Mouse (Mus musculus): ENCODE measurements around the gene Cldn15. TPM values are rescaled to one million over a fixed set of nuclear protein-coding genes. Genes with fewer than 3 reads are reported as not detected.

Gene Cldn15
- total and polyA plus RNA-seq, 2 experiments from 2014 or later, result 0.07 to 0.38 TPM

DNA sequence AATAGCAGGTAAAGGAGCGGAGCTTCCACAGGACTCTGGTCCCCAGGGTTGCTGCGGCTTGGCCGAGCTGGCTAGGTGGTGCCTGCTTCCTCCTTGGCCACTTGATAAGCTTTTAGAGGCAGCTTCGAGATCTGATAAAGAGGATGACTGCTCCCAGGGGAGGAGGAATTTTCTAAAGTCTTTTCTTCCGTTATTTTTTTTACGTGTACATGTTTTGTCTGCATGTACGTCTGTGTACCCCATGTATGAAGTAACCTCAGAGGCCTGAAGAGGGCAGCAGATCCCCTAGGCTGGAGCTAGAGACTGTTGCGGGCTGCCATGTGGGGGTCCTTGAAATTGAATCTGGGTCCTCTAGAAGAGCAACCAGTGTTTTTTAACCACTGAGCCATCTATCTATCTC, 14.6 kb downstream of the Cldn15 start:
- H3K4me1 ChIP-seq (ENCODE audit: insufficient read depth, low read length), result peaks cover 1% of the 10 kb centered on the region; the same call in 1 of the 2 replicates
- H3K4me3 ChIP-seq (ENCODE audit: low read depth, low read length), result no peak overlapping the region
- no peaks in the 10 kb centered on the region for H3K27me3 ChIP-seq (ENCODE audit: insufficient read depth, low read length)
- peaks cover 17% of the 10 kb centered on the region for H3K36me3 ChIP-seq (ENCODE audit: insufficient read depth, low read length)
- no peak overlapping the region for H3K27ac ChIP-seq (ENCODE audit: low read depth, low read length)
- no peak overlapping the region for H3K4me2 ChIP-seq (ENCODE audit: low read depth, low read length, poor library complexity, severe bottlenecking)
- no peak overlapping the region for H3K9ac ChIP-seq (replicated peaks; ENCODE audit: low read length, poor library complexity, severe bottlenecking)
- DNase-seq (ENCODE audit: low spot score) (no peak), ATAC-seq (ENCODE audit: low FRiP score) (no peak)
- WGBS, result 87% methylated on average over 8 of the region's 8 CpGs
- peak; percentile 45 for TF ChIP-seq CTCF (IDR thresholded peaks at IDR 0.05)
- H3K9me3 ChIP-seq (ENCODE audit: low read length), result no peaks in the 10 kb centered on the region

DNA sequence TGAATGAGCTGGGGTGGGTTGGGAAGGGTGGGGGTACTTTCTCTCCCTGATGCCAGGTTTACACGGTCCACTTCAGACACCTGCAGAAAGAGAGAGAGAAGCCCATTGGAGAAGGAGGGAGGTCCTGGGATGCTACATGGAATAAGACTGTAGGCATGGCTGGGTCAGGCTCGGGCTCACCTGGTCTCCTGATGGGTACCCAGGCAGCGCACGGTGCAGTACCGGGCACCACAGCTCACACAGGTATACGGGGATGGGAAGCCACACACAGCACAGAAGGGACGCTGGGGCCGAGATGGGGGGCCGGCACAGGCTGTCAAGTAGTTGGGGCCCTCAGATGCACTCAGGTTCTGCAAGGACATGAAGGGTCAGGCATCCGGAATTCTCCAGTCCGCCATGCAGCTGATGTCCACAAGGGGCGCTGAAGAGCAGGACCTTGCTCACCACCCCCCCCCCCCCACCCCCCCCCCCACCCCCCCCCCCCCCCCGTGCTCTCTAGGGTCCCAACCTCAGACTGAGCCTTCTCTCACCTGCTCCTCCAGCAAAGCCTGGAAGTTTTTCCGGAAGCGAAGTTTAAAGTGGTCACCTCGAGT, 16.0 kb downstream of the Cldn15 start:
- H3K9ac ChIP-seq (replicated peaks; ENCODE audit: low read length, poor library complexity, severe bottlenecking), result no peak overlapping the region
- peaks cover 4% of the 10 kb centered on the region; the same call in 1 of the 2 replicates for H3K4me1 ChIP-seq (ENCODE audit: insufficient read depth, low read length)
- H3K36me3 ChIP-seq (ENCODE audit: insufficient read depth, low read length), result peaks cover 17% of the 10 kb centered on the region
- H3K9me3 ChIP-seq (ENCODE audit: low read length), result no peaks in the 10 kb centered on the region
- TF ChIP-seq CTCF (IDR thresholded peaks at IDR 0.05), result peak; percentile 66
- ATAC-seq (ENCODE audit: low FRiP score), result no peak
- peak; percentile 42 for DNase-seq (ENCODE audit: low spot score)
- no peak overlapping the region for H3K4me2 ChIP-seq (ENCODE audit: low read depth, low read length, poor library complexity, severe bottlenecking)
- no peak overlapping the region for H3K4me3 ChIP-seq (ENCODE audit: low read depth, low read length)
- no peak overlapping the region for H3K27ac ChIP-seq (ENCODE audit: low read depth, low read length)
- no peaks in the 10 kb centered on the region for H3K27me3 ChIP-seq (ENCODE audit: insufficient read depth, low read length)
- WGBS, result 51% methylated on average over 15 of the region's 16 CpGs

DNA sequence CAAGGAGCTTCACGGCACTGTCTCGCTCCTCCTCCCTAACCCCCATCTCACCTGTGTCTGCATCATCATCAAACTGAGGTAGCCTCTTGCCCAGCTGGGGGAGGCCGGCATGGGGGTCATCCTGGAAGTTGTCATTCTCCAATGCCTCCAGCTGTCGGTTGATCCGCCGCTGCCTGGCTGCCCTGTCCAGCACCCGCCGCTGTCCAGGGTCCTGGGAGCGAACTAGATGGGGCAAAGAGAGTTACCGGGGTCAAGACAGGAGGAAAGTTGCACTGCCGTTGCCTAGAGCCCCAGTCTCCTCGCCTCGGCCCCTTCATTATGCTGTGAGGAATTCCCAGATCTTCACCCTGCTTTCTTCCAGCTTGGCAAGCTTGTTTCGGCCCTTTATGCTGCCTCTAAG, 18.4 kb downstream of the Cldn15 start:
- H3K27ac ChIP-seq (ENCODE audit: low read depth, low read length), result no peak overlapping the region
- DNase-seq (ENCODE audit: low spot score), result no peak
- H3K27me3 ChIP-seq (ENCODE audit: insufficient read depth, low read length), result no peaks in the 10 kb centered on the region
- no peak for TF ChIP-seq CTCF (IDR thresholded peaks at IDR 0.05)
- ATAC-seq (ENCODE audit: low FRiP score), result no peak
- no peak overlapping the region for H3K4me3 ChIP-seq (ENCODE audit: low read depth, low read length)
- H3K9ac ChIP-seq (replicated peaks; ENCODE audit: low read length, poor library complexity, severe bottlenecking), result no peak overlapping the region
- H3K36me3 ChIP-seq (ENCODE audit: insufficient read depth, low read length), result peaks cover 28% of the 10 kb centered on the region
- 66% methylated on average over 14 of the region's 14 CpGs for WGBS
- H3K4me2 ChIP-seq (ENCODE audit: low read depth, low read length, poor library complexity, severe bottlenecking), result no peak overlapping the region
- no peaks in the 10 kb centered on the region for H3K9me3 ChIP-seq (ENCODE audit: low read length)
- peaks cover 10% of the 10 kb centered on the region; the same call in 1 of the 2 replicates for H3K4me1 ChIP-seq (ENCODE audit: insufficient read depth, low read length)

DNA sequence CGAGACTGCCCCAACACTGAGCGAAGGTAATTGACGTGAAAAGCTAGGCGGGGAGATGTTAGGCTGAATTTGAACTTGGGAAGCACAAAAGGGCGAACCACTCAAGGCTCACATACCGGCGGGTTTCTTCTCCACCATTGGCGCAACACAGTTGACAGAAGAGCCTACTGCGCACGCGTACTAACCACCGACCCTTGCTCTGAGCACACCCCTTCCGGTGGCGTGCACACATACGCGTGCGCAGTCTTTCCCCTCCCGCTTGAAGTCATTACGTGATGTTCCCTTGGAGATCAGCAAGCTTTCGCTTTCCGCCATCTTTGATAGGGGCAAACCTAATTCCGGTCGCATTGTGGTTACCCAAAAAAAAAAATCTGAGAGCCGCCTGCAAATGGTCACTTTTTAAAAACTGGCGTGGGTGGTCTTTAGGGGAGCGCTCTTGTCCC, 20.3 kb downstream of the Cldn15 start, which contains the start of gene Plod3:
Gene Plod3, plus strand, starts transcription at position 325 of the 443 bp plus-strand sequence.
- WGBS, result under 1% methylated on average over 26 of the region's 26 CpGs
- no peak; the same call in 1 of the 2 replicates for TF ChIP-seq CTCF (IDR thresholded peaks at IDR 0.05)

DNA sequence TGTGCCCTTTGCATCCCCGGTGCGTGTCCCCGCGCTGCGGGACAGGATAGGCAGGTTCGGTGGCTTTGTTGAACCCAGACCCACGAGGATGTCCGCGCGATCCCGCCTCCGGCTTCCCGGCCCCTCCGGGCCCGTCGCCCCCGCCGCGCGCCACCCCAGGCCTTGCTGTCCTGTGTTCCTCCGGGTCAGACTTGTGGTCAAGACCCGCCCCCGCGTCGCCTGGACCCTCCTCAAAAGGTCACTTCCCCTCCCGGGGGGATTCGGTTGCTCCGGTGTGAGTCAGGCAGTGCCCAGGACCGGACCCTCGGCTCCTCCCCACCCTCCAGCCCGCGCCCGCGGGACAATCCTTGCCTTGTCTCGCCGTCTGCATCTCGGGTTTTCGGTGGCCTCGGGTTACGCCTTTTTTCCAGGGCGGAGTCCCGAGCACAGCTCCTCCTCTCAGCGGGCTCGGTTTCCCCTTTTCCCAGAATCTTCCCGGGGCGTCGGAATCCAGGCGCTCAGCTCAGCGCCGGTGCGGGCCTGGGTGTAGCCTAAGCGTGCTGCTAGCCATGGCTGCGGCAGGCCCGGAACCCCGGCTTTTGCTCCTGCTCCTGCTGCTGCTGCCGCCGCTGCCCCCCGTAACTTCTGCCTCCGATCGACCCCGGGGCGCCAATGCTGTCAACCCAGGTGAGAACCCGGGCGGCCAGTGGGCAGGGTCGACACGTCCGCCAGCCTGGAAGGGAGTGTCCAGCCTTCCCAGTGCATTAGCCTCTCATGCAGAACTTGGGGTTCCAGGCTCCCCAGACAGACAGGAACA, 20.9 kb downstream of the Cldn15 start:
- under 1% methylated on average over 66 of the region's 67 CpGs for WGBS
- H3K4me2 ChIP-seq (ENCODE audit: low read depth, low read length, poor library complexity, severe bottlenecking), result peak overlapping the region; percentile 85
- H3K4me3 ChIP-seq (ENCODE audit: low read depth, low read length), result peak overlapping the region; percentile 88
- H3K4me1 ChIP-seq (ENCODE audit: insufficient read depth, low read length), result peaks cover 10% of the 10 kb centered on the region; the same call in 1 of the 2 replicates
- no peaks in the 10 kb centered on the region for H3K9me3 ChIP-seq (ENCODE audit: low read length)
- ATAC-seq (ENCODE audit: low FRiP score), result peak; percentile 51
- peak; percentile 64 for DNase-seq (ENCODE audit: low spot score)
- H3K27ac ChIP-seq (ENCODE audit: low read depth, low read length), result peak overlapping the region; percentile 92
- H3K9ac ChIP-seq (replicated peaks; ENCODE audit: low read length, poor library complexity, severe bottlenecking), result peak overlapping the region; percentile 99
- peaks cover 46% of the 10 kb centered on the region for H3K36me3 ChIP-seq (ENCODE audit: insufficient read depth, low read length)
- TF ChIP-seq CTCF (IDR thresholded peaks at IDR 0.05), result no peak
- no peaks in the 10 kb centered on the region for H3K27me3 ChIP-seq (ENCODE audit: insufficient read depth, low read length)

More for the DNA sequence above, 20.3 kb downstream of the Cldn15 start, which contains the start of gene Plod3:
- H3K4me2 ChIP-seq (ENCODE audit: low read depth, low read length, poor library complexity, severe bottlenecking), result peak within 1 kb of the TSS; percentile 85
- ATAC-seq (ENCODE audit: low FRiP score) (peak; percentile 93), DNase-seq (ENCODE audit: low spot score) (peak; percentile 100)
- H3K27me3 ChIP-seq (ENCODE audit: insufficient read depth, low read length), result no peaks in the 10 kb centered on the region
- H3K4me3 ChIP-seq (ENCODE audit: low read depth, low read length), result peak within 1 kb of the TSS; percentile 88
- peak within 1 kb of the TSS; percentile 92 for H3K27ac ChIP-seq (ENCODE audit: low read depth, low read length)
- peaks cover 10% of the 10 kb centered on the region; the same call in 1 of the 2 replicates for H3K4me1 ChIP-seq (ENCODE audit: insufficient read depth, low read length)
- H3K36me3 ChIP-seq (ENCODE audit: insufficient read depth, low read length), result peaks cover 40% of the 10 kb centered on the region
- H3K9ac ChIP-seq (replicated peaks; ENCODE audit: low read length, poor library complexity, severe bottlenecking), result peak within 1 kb of the TSS; percentile 99
- no peaks in the 10 kb centered on the region for H3K9me3 ChIP-seq (ENCODE audit: low read length)

DNA sequence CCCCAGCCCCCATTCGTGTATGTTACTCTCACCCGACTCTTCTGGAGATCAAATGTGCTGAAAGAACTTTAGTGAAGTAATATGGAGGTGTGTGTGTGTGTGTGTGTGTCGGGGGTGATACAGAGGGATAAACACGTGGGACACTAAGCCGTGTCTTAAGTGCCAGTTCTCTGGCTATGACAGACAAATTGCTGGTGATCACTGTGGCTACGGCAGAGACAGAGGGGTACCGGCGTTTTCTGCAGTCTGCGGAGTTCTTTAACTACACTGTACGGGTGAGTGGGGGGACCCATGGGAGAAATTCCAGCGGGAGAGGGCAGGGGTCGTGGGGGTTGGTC, 21.5 kb downstream of the Cldn15 start, which contains the start of gene Znhit1:
Gene Znhit1, minus strand, starts transcription at position 88 of the 338 bp plus-strand sequence.
- Histone ChIP-seq H3K9me3 (ENCODE audit: low read length) (no peaks in the 10 kb centered on the region), H3K9ac (replicated peaks; ENCODE audit: low read length, poor library complexity, severe bottlenecking) (peak within 1 kb of the TSS; percentile 99), H3K27ac (ENCODE audit: low read depth, low read length) (peak within 1 kb of the TSS; percentile 92), H3K4me3 (ENCODE audit: low read depth, low read length) (peak within 1 kb of the TSS; percentile 88), H3K36me3 (ENCODE audit: insufficient read depth, low read length) (peaks cover 47% of the 10 kb centered on the region), H3K27me3 (ENCODE audit: insufficient read depth, low read length) (no peaks in the 10 kb centered on the region), H3K4me2 (ENCODE audit: low read depth, low read length, poor library complexity, severe bottlenecking) (peak within 1 kb of the TSS; percentile 85), H3K4me1 (ENCODE audit: insufficient read depth, low read length) (peaks cover 10% of the 10 kb centered on the region; the same call in 1 of the 2 replicates)
- WGBS, result 4% methylated on average over 12 of the region's 12 CpGs
- TF ChIP-seq CTCF (IDR thresholded peaks at IDR 0.05), result no peak
- peak; percentile 26 for DNase-seq (ENCODE audit: low spot score)
- ATAC-seq (ENCODE audit: low FRiP score), result no peak
